Mouse (Mus musculus) liver, postnatal 0 days (tissue): ENCODE measurements around the gene Timp2.

ENCODE experiments used
- CTCF ChIP-seq: sonication (generic); IDR thresholded peaks from 2 replicates; pipeline ENCODE4 v1.5.1; 2016; ENCODE audit warnings: antibody characterized with exemption, low read depth
- EP300 ChIP-seq: IDR thresholded peaks from 2 replicates; pipeline ENCODE4 v1.6.1; 2016; ENCODE audit warnings: antibody characterized with exemption, low read depth, mild to moderate bottlenecking

DNA sequence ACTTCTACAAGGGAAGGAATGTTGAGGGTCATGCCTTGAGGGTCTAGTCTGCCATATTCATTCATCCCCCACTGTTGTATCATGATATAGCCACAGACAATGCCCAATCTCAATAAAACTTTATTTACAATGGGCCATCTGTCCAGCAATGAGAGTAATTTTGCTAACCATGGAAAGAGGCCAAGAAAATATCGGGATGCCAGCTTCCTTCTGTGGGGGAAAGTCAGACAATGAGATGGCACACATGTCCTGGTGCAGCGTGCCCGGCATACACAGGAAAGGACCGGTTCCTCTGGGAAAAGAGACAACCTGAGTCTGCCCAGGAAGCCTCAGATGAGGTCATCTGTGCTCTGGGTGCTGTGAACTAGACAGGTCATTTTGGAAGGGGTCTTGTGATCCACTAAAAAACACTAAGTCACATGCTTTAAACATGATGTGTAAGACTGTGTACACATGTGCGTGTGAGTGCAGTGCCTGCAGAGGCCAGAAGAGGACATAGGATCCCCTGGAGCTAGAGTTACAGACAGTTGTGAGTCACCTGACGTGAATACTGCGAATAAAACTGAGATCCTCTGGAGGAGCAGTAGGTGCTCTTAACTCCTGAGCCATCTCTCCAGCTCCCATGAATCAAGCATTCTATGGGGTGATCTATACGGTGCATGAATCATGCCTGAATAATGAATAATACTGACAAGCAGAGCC lies 9.0 kb downstream of the Timp2 start:
- TF ChIP-seq CTCF = 0 out of 2 replicates have a peak, but pooled peaks have one; percentile 3
- TF ChIP-seq EP300 = no peak
